Mouse (Mus musculus): ENCODE measurements at regions not wholly inside any gene's neighbourhood (a gene's known extent, or its start where the extent isn't known, plus 50 kb on each side); places are given as distances from the start of the nearest gene placed in this dataset.
"Not testable (repeated sequence)": the region's sequence is repeated elsewhere in the genome, so short reads cannot be mapped to it uniquely, and the experiment has no call there.

- no peak for DNase-seq (ENCODE audit: low read depth, low spot score)
These were observed 202.9 kb upstream of the Hs6st1 start for GRCm38 (mm10) chr1:35865263-35865662.

- no peak for DNase-seq (ENCODE audit: low read depth, low spot score)
These were observed 201.6 kb upstream of the Hs6st1 start for GRCm38 (mm10) chr1:35866643-35867042.

GRCm38 (mm10) chr1:35869381-35870143 is 198.6 kb upstream of the Hs6st1 start:
- peak; percentile 93 for DNase-seq (ENCODE audit: low read depth, low spot score)

GRCm38 (mm10) chr1:35870144-35870827 is 197.9 kb upstream of the Hs6st1 start:
- no peak for DNase-seq (ENCODE audit: low read depth, low spot score)

GRCm38 (mm10) chr1:35873038-35873437 is 195.2 kb upstream of the Hs6st1 start:
- DNase-seq (ENCODE audit: low read depth, low spot score), result no peak

GRCm38 (mm10) chr1:35875210-35875811 is 192.9 kb upstream of the Hs6st1 start:
- DNase-seq (ENCODE audit: low read depth, low spot score), result no peak

GRCm38 (mm10) chr1:35878426-35878825 is 189.8 kb upstream of the Hs6st1 start:
- DNase-seq (ENCODE audit: low read depth, low spot score), result no peak

- DNase-seq (ENCODE audit: low read depth, low spot score), result peak; percentile 97
These were observed 188.7 kb upstream of the Hs6st1 start for GRCm38 (mm10) chr1:35879388-35880093.

- no peak for DNase-seq (ENCODE audit: low read depth, low spot score)
These were observed 187.5 kb upstream of the Hs6st1 start for GRCm38 (mm10) chr1:35880562-35881265.

GRCm38 (mm10) chr1:35881521-35881920 is 186.7 kb upstream of the Hs6st1 start:
- no peak for DNase-seq (ENCODE audit: low read depth, low spot score)

GRCm38 (mm10) chr1:35882101-35882500 is 186.1 kb upstream of the Hs6st1 start:
- peak; percentile 24 for DNase-seq (ENCODE audit: low read depth, low spot score)

GRCm38 (mm10) chr1:35889731-35890499 is 178.3 kb upstream of the Hs6st1 start:
- DNase-seq (ENCODE audit: low read depth, low spot score), result no peak

GRCm38 (mm10) chr1:35890500-35890900 is 177.7 kb upstream of the Hs6st1 start:
- DNase-seq (ENCODE audit: low read depth, low spot score), result no peak

- DNase-seq (ENCODE audit: low read depth, low spot score), result no peak
These were observed 168.7 kb upstream of the Hs6st1 start for GRCm38 (mm10) chr1:35899536-35899935.

GRCm38 (mm10) chr1:35904001-35904547 is 164.1 kb upstream of the Hs6st1 start:
- DNase-seq (ENCODE audit: low read depth, low spot score), result peak; percentile 10

- no peak for DNase-seq (ENCODE audit: low read depth, low spot score)
These were observed 154.6 kb upstream of the Hs6st1 start for GRCm38 (mm10) chr1:35913551-35913950.

- DNase-seq (ENCODE audit: low read depth, low spot score), result not testable (repeated sequence)
These were observed 154.0 kb upstream of the Hs6st1 start for GRCm38 (mm10) chr1:35914175-35914574.

GRCm38 (mm10) chr1:35915526-35915925 is 152.7 kb upstream of the Hs6st1 start:
- no peak for DNase-seq (ENCODE audit: low read depth, low spot score)

- no peak for DNase-seq (ENCODE audit: low read depth, low spot score)
These were observed 148.1 kb upstream of the Hs6st1 start for GRCm38 (mm10) chr1:35919840-35920734.
